Mouse (Mus musculus) layer of hippocampus, adult 6 months (tissue): Measurements from ENCODE around the gene Lrfn5. TPM values are rescaled to one million over a fixed set of nuclear protein-coding genes. Genes with fewer than 3 reads are reported as not detected.

Experiments used
- long read RNA-seq, 2 experiments: library from polyadenylated mRNA; unstranded; transcript quantifications; one replicate each; pipeline ENCODE4 v2.0.0; 2019 to 2020
- polyA plus RNA-seq: library from polyadenylated mRNA; unstranded; fragments of <200 nt; fragmentation: Nextera tagmentation; gene quantifications from 2 replicates; pipeline ENCODE4 v1.2.3, GENCODE M21; 2021

The Lrfn5 gene
- 28.7 and 33.3 TPM in 2 replicates for polyA plus RNA-seq
- long read RNA-seq, experiment 1, transcript Lrfn5-202 (6 exons, 3,615 nt), result major isoform, 21 of 49 reads
- long read RNA-seq, experiment 1, partial matches to known transcripts, result 7 of 49 reads
- long read RNA-seq, experiment 1, other reads (novel, unspliced or antisense), result 18 of 49 reads
- long read RNA-seq, experiment 2, full-length matches to known transcripts, result 159 of 236 reads
- long read RNA-seq, experiment 2, partial matches to known transcripts, result 23 of 236 reads
- long read RNA-seq, experiment 2, other reads (novel, unspliced or antisense), result 54 of 236 reads

GRCm38 (mm10) chr12:61522829-61523370 is at the start of gene Lrfn5:
Gene Lrfn5 (plus strand): TSS chr12:61523150.

